Mouse (Mus musculus): ENCODE measurements around the gene Ube2d3. TPM values are rescaled to one million over a fixed set of nuclear protein-coding genes. Genes with fewer than 3 reads are reported as not detected.
A peak's percentile ranks its signal among the peaks of the same experiment; 100 is the strongest.

The Ube2d3 gene
- polyA plus RNA-seq, 1 experiment from 2014 or later, result 497 TPM

DNA sequence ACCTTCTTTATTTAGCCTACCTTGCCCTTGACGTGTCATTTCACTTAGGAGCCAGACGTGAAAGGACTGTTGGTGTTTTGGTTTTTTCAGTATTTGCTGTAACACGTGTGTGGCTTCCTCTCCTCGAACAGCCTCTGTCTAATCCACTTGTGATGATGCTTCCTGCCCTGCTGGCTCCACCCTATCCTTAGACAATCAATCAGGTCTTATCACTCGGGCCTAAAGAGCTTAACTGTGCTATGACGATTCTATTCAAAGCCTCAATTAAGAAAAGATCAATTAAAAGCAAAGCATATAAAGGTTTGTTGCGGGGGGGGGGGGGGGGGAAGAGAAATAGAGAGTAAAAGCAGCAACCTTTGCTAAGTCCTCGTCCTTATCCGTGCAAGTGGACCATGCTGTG lies 30.6 kb upstream of the Ube2d3 start:
- H3K27me3 ChIP-seq (replicated peaks; ENCODE audit: control insufficient read depth, insufficient read depth, low read length), result no peaks in the 10 kb centered on the region
- no peak overlapping the region for H3K9ac ChIP-seq (ENCODE audit: low read depth, low read length)
- peaks cover 15% of the 10 kb centered on the region for H3K36me3 ChIP-seq (ENCODE audit: control insufficient read depth, insufficient read depth, low read length)
- WGBS, result 71% methylated on average over 8 of the region's 9 CpGs
- H3K4me3 ChIP-seq (ENCODE audit: low read length), result no peak overlapping the region
- no peak for ATAC-seq
- H3K4me1 ChIP-seq (ENCODE audit: control insufficient read depth, insufficient read depth, low read length), result no peaks in the 10 kb centered on the region
- peaks cover 5% of the 10 kb centered on the region; the same call in 1 of the 2 replicates for H3K9me3 ChIP-seq (ENCODE audit: control insufficient read depth, low read length)
- no peak overlapping the region for H3K27ac ChIP-seq (ENCODE audit: low read length)
- no peak overlapping the region for H3K4me2 ChIP-seq (ENCODE audit: low read depth, low read length)

GRCm38 (mm10) chr3:135409219-135409618 lies 28.7 kb upstream of the Ube2d3 start:
- whole genome bisulfite sequencing, result 95% methylated on average over 5 of the region's 5 CpGs
- ATAC-seq, result no peak
- peaks cover 5% of the 10 kb centered on the region; the same call in 1 of the 2 replicates for H3K9me3 ChIP-seq (ENCODE audit: control insufficient read depth, low read length)

DNA sequence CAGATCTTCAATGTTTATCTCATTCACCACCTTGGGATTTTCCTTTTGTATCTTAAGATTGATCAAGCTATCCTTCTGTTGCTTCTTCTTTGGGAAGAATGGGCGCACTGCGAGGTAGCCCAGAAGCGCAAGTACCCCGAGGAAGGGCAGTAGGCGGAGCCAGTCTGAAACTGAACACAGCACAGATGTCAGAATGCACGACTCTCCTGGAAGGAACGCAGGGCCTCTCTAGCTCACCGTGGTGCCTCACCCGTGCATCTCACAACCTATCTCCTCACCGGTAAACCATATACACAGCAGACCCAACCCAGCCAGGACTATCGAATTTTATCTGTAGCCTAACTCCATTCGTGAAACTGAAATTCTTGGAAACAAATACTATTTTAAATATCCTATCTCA lies 26.9 kb upstream of the Ube2d3 start:
- peaks cover 7% of the 10 kb centered on the region for H3K4me1 ChIP-seq (ENCODE audit: control insufficient read depth, insufficient read depth, low read length)
- no peak overlapping the region for H3K4me3 ChIP-seq (ENCODE audit: low read length)
- no peak overlapping the region for H3K9ac ChIP-seq (ENCODE audit: low read depth, low read length)
- no peaks in the 10 kb centered on the region for H3K27me3 ChIP-seq (replicated peaks; ENCODE audit: control insufficient read depth, insufficient read depth, low read length)
- no peak for ATAC-seq
- 87% methylated on average over 12 of the region's 12 CpGs for WGBS
- H3K36me3 ChIP-seq (ENCODE audit: control insufficient read depth, insufficient read depth, low read length), result peaks cover 12% of the 10 kb centered on the region
- H3K27ac ChIP-seq (ENCODE audit: low read length), result no peak overlapping the region
- peaks cover 5% of the 10 kb centered on the region; the same call in 1 of the 2 replicates for H3K9me3 ChIP-seq (ENCODE audit: control insufficient read depth, low read length)
- no peak overlapping the region for H3K4me2 ChIP-seq (ENCODE audit: low read depth, low read length)

More at GRCm38 (mm10) chr3:135409219-135409618, 28.7 kb upstream of the Ube2d3 start:
- Histone ChIP-seq H3K4me2 (ENCODE audit: low read depth, low read length) (no peak overlapping the region), H3K27ac (ENCODE audit: low read length) (no peak overlapping the region), H3K27me3 (replicated peaks; ENCODE audit: control insufficient read depth, insufficient read depth, low read length) (no peaks in the 10 kb centered on the region), H3K4me3 (ENCODE audit: low read length) (no peak overlapping the region), H3K36me3 (ENCODE audit: control insufficient read depth, insufficient read depth, low read length) (peaks cover 15% of the 10 kb centered on the region), H3K9ac (ENCODE audit: low read depth, low read length) (no peak overlapping the region), H3K4me1 (ENCODE audit: control insufficient read depth, insufficient read depth, low read length) (peaks cover 6% of the 10 kb centered on the region)

DNA sequence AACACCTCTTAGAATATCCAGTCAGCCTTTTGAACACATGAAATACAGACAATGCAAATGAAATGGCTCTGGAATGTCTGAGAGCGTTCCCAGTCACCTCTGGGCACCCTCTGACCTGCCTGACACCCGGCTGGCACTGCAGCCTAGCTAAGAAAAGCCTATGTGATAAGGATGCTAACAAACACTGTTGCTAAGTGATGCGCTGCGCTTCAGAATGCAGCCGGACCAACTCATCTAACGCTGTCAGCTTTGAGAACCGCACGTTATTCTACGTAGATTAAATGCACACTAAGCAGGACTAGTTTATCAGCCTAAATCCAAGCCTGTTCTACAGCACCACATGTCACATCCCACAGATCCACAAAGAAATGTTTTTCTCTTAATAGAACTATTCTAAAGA lies 26.1 kb upstream of the Ube2d3 start:
- no peak overlapping the region for H3K9ac ChIP-seq (ENCODE audit: low read depth, low read length)
- H3K36me3 ChIP-seq (ENCODE audit: control insufficient read depth, insufficient read depth, low read length), result peaks cover 12% of the 10 kb centered on the region
- WGBS, result 62% methylated on average over 9 of the region's 9 CpGs
- ATAC-seq, result no peak
- H3K27ac ChIP-seq (ENCODE audit: low read length), result no peak overlapping the region
- no peak overlapping the region for H3K4me2 ChIP-seq (ENCODE audit: low read depth, low read length)
- peaks cover 5% of the 10 kb centered on the region; the same call in 1 of the 2 replicates for H3K9me3 ChIP-seq (ENCODE audit: control insufficient read depth, low read length)
- no peak overlapping the region for H3K4me3 ChIP-seq (ENCODE audit: low read length)
- peaks cover 7% of the 10 kb centered on the region for H3K4me1 ChIP-seq (ENCODE audit: control insufficient read depth, insufficient read depth, low read length)
- no peaks in the 10 kb centered on the region for H3K27me3 ChIP-seq (replicated peaks; ENCODE audit: control insufficient read depth, insufficient read depth, low read length)

- no peak overlapping the region for H3K4me2 ChIP-seq (ENCODE audit: low read depth, low read length)
- no peaks in the 10 kb centered on the region for H3K9me3 ChIP-seq (ENCODE audit: control insufficient read depth, low read length)
- H3K27me3 ChIP-seq (replicated peaks; ENCODE audit: control insufficient read depth, insufficient read depth, low read length), result no peaks in the 10 kb centered on the region
- peaks cover 15% of the 10 kb centered on the region for H3K4me1 ChIP-seq (ENCODE audit: control insufficient read depth, insufficient read depth, low read length)
- ATAC-seq, result peak; percentile 83
- peak overlapping the region; percentile 14; the same call in 1 of the 2 replicates for H3K27ac ChIP-seq (ENCODE audit: low read length)
- H3K9ac ChIP-seq (ENCODE audit: low read depth, low read length), result no peak overlapping the region
- no peak overlapping the region for H3K4me3 ChIP-seq (ENCODE audit: low read length)
- H3K36me3 ChIP-seq (ENCODE audit: control insufficient read depth, insufficient read depth, low read length), result peaks cover 2% of the 10 kb centered on the region; the same call in 1 of the 2 replicates
- 59% methylated on average over 3 of the region's 3 CpGs for WGBS
Observed at GRCm38 (mm10) chr3:135417245-135417644, 20.7 kb upstream of the Ube2d3 start.

- Histone ChIP-seq H3K27me3 (replicated peaks; ENCODE audit: control insufficient read depth, insufficient read depth, low read length) (no peaks in the 10 kb centered on the region), H3K9ac (ENCODE audit: low read depth, low read length) (no peak overlapping the region), H3K36me3 (ENCODE audit: control insufficient read depth, insufficient read depth, low read length) (peaks cover 2% of the 10 kb centered on the region; the same call in 1 of the 2 replicates), H3K9me3 (ENCODE audit: control insufficient read depth, low read length) (no peaks in the 10 kb centered on the region), H3K4me2 (ENCODE audit: low read depth, low read length) (no peak overlapping the region), H3K4me1 (ENCODE audit: control insufficient read depth, insufficient read depth, low read length) (peaks cover 15% of the 10 kb centered on the region), H3K4me3 (ENCODE audit: low read length) (no peak overlapping the region), H3K27ac (ENCODE audit: low read length) (peak overlapping the region; percentile 14; the same call in 1 of the 2 replicates)
- no peak for ATAC-seq
- WGBS, result 83% methylated on average over 3 of the region's 3 CpGs
Observed at GRCm38 (mm10) chr3:135417799-135418198, 20.1 kb upstream of the Ube2d3 start.

- H3K27ac ChIP-seq (ENCODE audit: low read length), result no peak overlapping the region
- no peak overlapping the region for H3K4me2 ChIP-seq (ENCODE audit: low read depth, low read length)
- no peak overlapping the region for H3K9ac ChIP-seq (ENCODE audit: low read depth, low read length)
- no peak for ATAC-seq
- WGBS, result 90% methylated on average over 9 of the region's 9 CpGs
- H3K36me3 ChIP-seq (ENCODE audit: control insufficient read depth, insufficient read depth, low read length), result peaks cover 2% of the 10 kb centered on the region; the same call in 1 of the 2 replicates
- no peak overlapping the region for H3K4me3 ChIP-seq (ENCODE audit: low read length)
- peaks cover 9% of the 10 kb centered on the region for H3K4me1 ChIP-seq (ENCODE audit: control insufficient read depth, insufficient read depth, low read length)
- H3K27me3 ChIP-seq (replicated peaks; ENCODE audit: control insufficient read depth, insufficient read depth, low read length), result no peaks in the 10 kb centered on the region
- H3K9me3 ChIP-seq (ENCODE audit: control insufficient read depth, low read length), result no peaks in the 10 kb centered on the region
Observed at GRCm38 (mm10) chr3:135420542-135421309, 17.2 kb upstream of the Ube2d3 start.

GRCm38 (mm10) chr3:135421310-135421594 lies 16.7 kb upstream of the Ube2d3 start:
- H3K36me3 ChIP-seq (ENCODE audit: control insufficient read depth, insufficient read depth, low read length), result peaks cover 2% of the 10 kb centered on the region; the same call in 1 of the 2 replicates
- no peak for ATAC-seq
- H3K4me3 ChIP-seq (ENCODE audit: low read length), result no peak overlapping the region
- no peak overlapping the region for H3K27ac ChIP-seq (ENCODE audit: low read length)
- no peaks in the 10 kb centered on the region for H3K9me3 ChIP-seq (ENCODE audit: control insufficient read depth, low read length)
- no peak overlapping the region for H3K4me2 ChIP-seq (ENCODE audit: low read depth, low read length)
- no peak overlapping the region for H3K9ac ChIP-seq (ENCODE audit: low read depth, low read length)
- H3K27me3 ChIP-seq (replicated peaks; ENCODE audit: control insufficient read depth, insufficient read depth, low read length), result no peaks in the 10 kb centered on the region
- peaks cover 9% of the 10 kb centered on the region for H3K4me1 ChIP-seq (ENCODE audit: control insufficient read depth, insufficient read depth, low read length)

DNA sequence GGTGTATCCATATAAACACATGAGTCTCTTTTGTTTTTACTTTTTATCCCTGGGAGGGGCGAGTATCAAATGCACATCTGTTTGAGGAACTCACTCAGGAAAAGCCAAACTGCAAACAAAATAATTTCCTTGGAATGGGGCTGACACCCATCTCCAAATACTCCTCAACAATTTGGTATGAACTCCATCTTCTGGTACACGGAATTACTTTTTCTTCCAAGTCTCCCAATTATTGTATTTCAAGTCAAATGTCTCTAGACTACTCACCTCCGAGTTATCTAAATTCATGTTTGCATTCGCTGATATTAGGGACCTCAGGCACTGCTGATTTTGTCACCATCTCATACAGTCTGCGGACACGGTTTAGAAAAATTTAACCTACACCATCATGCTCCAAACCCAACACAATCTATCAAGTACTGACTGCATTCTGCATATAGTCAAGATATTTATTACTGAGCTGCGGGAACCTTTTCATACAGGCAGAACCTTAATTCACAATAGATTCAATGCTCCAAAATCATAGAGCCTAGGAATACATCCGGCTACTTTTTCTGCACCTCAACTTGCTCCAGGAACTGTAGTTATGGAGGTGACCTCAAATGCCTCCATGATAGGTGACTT lies 15.6 kb upstream of the Ube2d3 start:
- H3K27ac ChIP-seq (ENCODE audit: low read length), result peak overlapping the region; percentile 94
- peak overlapping the region; percentile 85 for H3K9ac ChIP-seq (ENCODE audit: low read depth, low read length)
- 18% methylated on average over 8 of the region's 8 CpGs for WGBS
- peak overlapping the region; percentile 75 for H3K4me2 ChIP-seq (ENCODE audit: low read depth, low read length)
- peak; percentile 0 for ATAC-seq
- peak overlapping the region; percentile 77 for H3K4me3 ChIP-seq (ENCODE audit: low read length)
- peaks cover 2% of the 10 kb centered on the region; the same call in 1 of the 2 replicates for H3K36me3 ChIP-seq (ENCODE audit: control insufficient read depth, insufficient read depth, low read length)
- H3K9me3 ChIP-seq (ENCODE audit: control insufficient read depth, low read length), result no peaks in the 10 kb centered on the region
- H3K4me1 ChIP-seq (ENCODE audit: control insufficient read depth, insufficient read depth, low read length), result peaks cover 9% of the 10 kb centered on the region
- no peaks in the 10 kb centered on the region for H3K27me3 ChIP-seq (replicated peaks; ENCODE audit: control insufficient read depth, insufficient read depth, low read length)

All from intestine, embryonic 16.5 days (tissue).